Mouse (Mus musculus) lung, adult 2 months (tissue): ENCODE measurements around the gene Ntn3.

Source experiments
- CTCF ChIP-seq: fragments of 200-500 bp; IDR thresholded peaks from 2 replicates; pipeline ENCODE4 v1.5.1; 2011; ENCODE audit warnings: mild to moderate bottlenecking, low read length, control low read depth; ENCODE audit not compliant: insufficient read depth
- POLR2A ChIP-seq: fragments of 200-500 bp; IDR thresholded peaks from 2 replicates; pipeline ENCODE4 v1.6.1; 2011; ENCODE audit warnings: low read depth, mild to moderate bottlenecking, control low read depth, low read length, borderline replicate concordance; ENCODE audit errors: extremely low read depth

GRCm38 (mm10) chr17:24170125-24170524 lies 39.2 kb downstream of the Ntn3 start:
- TF ChIP-seq POLR2A (no peak), CTCF (no peak)
